Mouse (Mus musculus) liver, adult 2 months (tissue): ENCODE measurements around the gene Mrgprx1. TPM values are rescaled to one million over a fixed set of nuclear protein-coding genes. Genes with fewer than 3 reads are reported as not detected.

Experiments
- DNase-seq: peaks from one replicate; pipeline ENCODE4 v3.0.0-alpha.2; 2011; ENCODE audit warnings: low read depth, low spot score; ENCODE audit errors: extremely low read depth
- H3K27ac ChIP-seq: fragments of 200-500 bp; replicated peaks from 2 replicates; pipeline ENCODE4 v1.5.1; 2012; ENCODE audit warnings: low read depth, mild to moderate bottlenecking, control low read depth, inconsistent platforms, low read length; ENCODE audit not compliant: insufficient read depth
- H3K27me3 ChIP-seq: fragments of 200-500 bp; 2 replicates; pipeline ENCODE4 v1.6.1; 2012; ENCODE audit warnings: mild to moderate bottlenecking, moderate library complexity, low read length, inconsistent platforms; ENCODE audit not compliant: control insufficient read depth, insufficient read depth
- H3K36me3 ChIP-seq: fragments of 200-500 bp; 2 replicates; pipeline ENCODE4 v1.6.1; 2012; ENCODE audit warnings: low read length, inconsistent platforms; ENCODE audit not compliant: control insufficient read depth, insufficient read depth
- H3K4me1 ChIP-seq: fragments of 200-500 bp; 2 replicates; pipeline ENCODE4 v1.6.1; 2011; ENCODE audit warnings: low read length; ENCODE audit not compliant: control insufficient read depth, insufficient read depth
- H3K4me3 ChIP-seq: fragments of 200-500 bp; 2 replicates; pipeline ENCODE4 v1.5.1; 2011; ENCODE audit warnings: low read depth, mild to moderate bottlenecking, control low read depth, low read length, moderate library complexity; ENCODE audit not compliant: insufficient read depth
- H3K79me2 ChIP-seq: fragments of 200-500 bp; 2 replicates; pipeline ENCODE4 v1.6.1; 2012; ENCODE audit warnings: inconsistent platforms, mild to moderate bottlenecking, low read length, moderate library complexity; ENCODE audit not compliant: control insufficient read depth, insufficient read depth
- H3K9ac ChIP-seq: fragments of 200-500 bp; 2 replicates; pipeline ENCODE4 v1.6.1; 2012; ENCODE audit warnings: low read depth, mild to moderate bottlenecking, control low read depth, inconsistent platforms, low read length
- CTCF ChIP-seq: fragments of 200-500 bp; IDR thresholded peaks from 2 replicates; pipeline ENCODE4 v1.5.1; 2011; ENCODE audit warnings: low read depth, low read length, control low read depth
- POLR2A ChIP-seq: fragments of 200-500 bp; IDR thresholded peaks from 2 replicates; pipeline ENCODE4 v1.6.1; 2011; ENCODE audit warnings: low read length, control low read depth; ENCODE audit not compliant: insufficient read depth; ENCODE audit errors: extremely low read depth
- WGBS: fragments of 180-500 bp; shearing (Covaris S2); methylation state at CpG from one replicate; pipeline ENCODE4 v1.1.7; 2018; 5-methylcytosine and 5-hydroxymethylcytosine counted together
- polyA plus RNA-seq: library from polyadenylated mRNA; depleted of rRNA; stranded (reverse); fragments of >200 nt; gene quantifications from 2 replicates; pipeline ENCODE4 v1.2.3, GENCODE M21; 2012; rRNA removed
- total RNA-seq: library from RNA; depleted of rRNA; stranded (reverse); fragments of >200 nt; gene quantifications from 2 replicates; pipeline ENCODE4 v1.2.3, GENCODE M21; 2014; rRNA removed

Mrgprx1 gene
- total and polyA plus RNA-seq, 2 experiments = not detected

GRCm38 (mm10) chr7:47986752-47987151 lies 40.6 kb downstream of the Mrgprx1 start:
- H3K79me2 ChIP-seq = no peaks in the 10 kb centered on the region
- WGBS = 35% methylated on average over 1 of the region's 1 CpGs
- H3K27ac ChIP-seq = no peak overlapping the region
- TF ChIP-seq POLR2A = no peak
- TF ChIP-seq CTCF = no peak
- no peak overlapping the region for H3K4me3 ChIP-seq
- no peaks in the 10 kb centered on the region for H3K27me3 ChIP-seq
- no peak for DNase-seq
- no peaks in the 10 kb centered on the region for H3K4me1 ChIP-seq
- no peak overlapping the region for H3K9ac ChIP-seq
- no peaks in the 10 kb centered on the region for H3K36me3 ChIP-seq

- H3K9ac ChIP-seq = no peak within 1 kb of the TSS
- H3K4me1 ChIP-seq = no peaks in the 10 kb centered on the region
- no peak for TF ChIP-seq POLR2A
- no peak for TF ChIP-seq CTCF
- H3K27me3 ChIP-seq = no peaks in the 10 kb centered on the region
- H3K27ac ChIP-seq = no peak within 1 kb of the TSS
- H3K79me2 ChIP-seq = no peaks in the 10 kb centered on the region
- no peak for DNase-seq
- no peak within 1 kb of the TSS for H3K4me3 ChIP-seq
- WGBS = 68% methylated on average over 1 of the region's 1 CpGs
- no peaks in the 10 kb centered on the region for H3K36me3 ChIP-seq
Measured at GRCm38 (mm10) chr7:47981995-47982394, 45.4 kb downstream of the Mrgprx1 start, which contains the start of gene Mrgpra4. TSS of gene Mrgpra4 (minus strand) at chr7:47982095.

Other genes with a start within 250 kb of the Mrgprx1 start
- gene Mrgpra4, start 45.5 kb downstream of the Mrgprx1 start, total RNA-seq = not detected in 2 replicates
- not detected in 2 replicates for gene Mrgpra4, start 45.5 kb downstream of the Mrgprx1 start, polyA plus RNA-seq
- gene Mrgprb5, start 141.4 kb upstream of the Mrgprx1 start, total RNA-seq = not detected in 2 replicates
- not detected in 2 replicates for gene Mrgprb5, start 141.4 kb upstream of the Mrgprx1 start, polyA plus RNA-seq
- gene Mrgprb4, start 171.7 kb upstream of the Mrgprx1 start, total RNA-seq = not detected in 2 replicates
- gene Mrgprb4, start 171.7 kb upstream of the Mrgprx1 start, polyA plus RNA-seq = not detected in 2 replicates